Mouse (Mus musculus): ENCODE measurements around the gene Gm8909. TPM values are rescaled to one million over a fixed set of nuclear protein-coding genes. Genes with fewer than 3 reads are reported as not detected.

The Gm8909 gene
- total RNA-seq (2023), result not detected

DNA sequence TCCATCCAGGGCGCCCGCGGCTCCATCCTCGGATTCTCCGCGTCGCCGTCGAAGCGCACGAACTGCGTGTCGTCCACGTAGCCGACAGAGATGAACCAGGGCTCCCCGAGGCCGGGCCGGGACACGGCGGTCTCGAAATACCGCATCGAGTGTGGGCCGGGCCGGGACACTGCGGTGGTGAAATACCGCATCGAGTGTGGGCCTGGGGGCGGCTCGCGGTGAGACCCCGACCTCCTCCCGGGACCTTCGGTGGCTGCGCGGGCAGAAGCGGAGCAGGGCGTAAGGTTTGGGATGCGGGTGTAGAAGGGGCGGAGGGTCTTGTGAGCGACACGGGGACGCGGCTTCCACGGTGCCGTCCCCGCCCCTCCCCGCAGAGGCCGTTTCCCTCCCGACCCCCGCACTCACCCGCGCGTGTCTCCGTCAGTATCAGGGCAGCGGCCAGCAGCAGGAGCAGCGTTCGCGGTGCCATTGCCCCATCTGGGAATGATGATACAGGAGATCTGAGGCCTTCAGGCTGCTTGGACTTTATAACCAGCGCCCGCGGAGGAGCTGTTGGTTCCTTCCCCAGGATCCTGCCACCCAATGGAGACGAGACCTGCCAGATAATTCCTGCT lies at the start of gene Gm8909:
TSS of gene Gm8909 (minus strand) at position 499 of the 614 bp plus-strand sequence.

DNA sequence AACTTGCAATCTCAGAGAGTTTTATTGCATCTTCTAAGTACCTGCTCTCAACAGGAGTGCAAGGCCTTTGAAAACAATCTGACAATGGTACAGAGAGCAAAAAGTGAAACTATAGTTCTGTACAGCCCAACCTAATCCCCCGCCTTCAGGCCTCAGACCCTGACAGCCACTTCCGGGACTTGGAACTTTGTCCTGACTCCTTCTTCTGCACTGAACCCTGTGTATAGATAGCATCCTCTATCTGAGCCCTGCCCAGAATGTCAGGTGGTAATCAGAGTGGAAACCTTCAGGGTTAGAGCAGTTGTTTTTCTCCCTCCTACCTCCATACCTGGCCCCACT lies 21.8 kb upstream of the Gm8909 start, which contains the start of gene H2-T3:
TSS of gene H2-T3 (minus strand) at position 119 of the 339 bp plus-strand sequence.

DNA sequence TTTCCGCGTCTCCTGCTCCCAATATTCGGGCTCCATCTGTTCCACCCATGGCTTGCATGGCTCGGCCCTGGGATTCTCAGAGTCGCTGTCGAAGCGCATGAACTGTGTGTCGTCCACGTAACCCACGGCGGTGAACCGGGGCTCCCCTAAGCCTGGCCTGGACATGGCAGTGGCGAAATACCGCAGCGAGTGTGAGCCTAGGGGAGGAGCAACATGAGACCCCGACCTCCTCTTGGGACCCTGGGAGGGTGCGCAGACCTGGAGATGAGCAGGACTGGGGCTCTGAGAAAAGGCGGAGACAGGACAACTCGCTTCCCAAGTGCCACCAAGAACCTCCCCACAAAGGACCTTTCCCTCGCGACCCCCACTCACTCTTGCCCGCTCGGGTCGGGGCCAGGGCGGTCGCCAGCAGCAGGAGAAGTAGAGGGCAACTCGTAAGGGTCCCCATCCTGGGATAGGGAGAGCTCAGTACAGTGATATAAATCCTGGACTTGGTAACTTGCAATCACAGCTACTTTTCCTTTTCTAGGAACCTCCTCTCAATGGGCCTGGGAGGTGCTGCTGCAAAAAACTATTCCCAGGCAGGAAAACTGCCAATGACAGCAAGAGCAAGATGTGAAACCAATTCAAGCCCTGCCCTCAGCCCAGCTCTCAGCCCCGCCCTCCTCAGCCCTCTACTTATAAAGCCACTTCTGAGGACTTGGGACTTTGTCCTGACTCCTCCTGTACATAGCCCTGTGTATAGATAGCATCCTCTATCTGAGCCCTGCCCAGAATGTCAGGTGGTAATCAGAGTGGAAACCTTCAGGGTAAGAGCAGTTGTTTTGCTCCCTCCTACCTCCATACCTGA lies 39.1 kb downstream of the Gm8909 start, which contains the start of gene Gm7030:
TSS of gene Gm7030 (minus strand) at position 458 of the 850 bp plus-strand sequence.

DNA sequence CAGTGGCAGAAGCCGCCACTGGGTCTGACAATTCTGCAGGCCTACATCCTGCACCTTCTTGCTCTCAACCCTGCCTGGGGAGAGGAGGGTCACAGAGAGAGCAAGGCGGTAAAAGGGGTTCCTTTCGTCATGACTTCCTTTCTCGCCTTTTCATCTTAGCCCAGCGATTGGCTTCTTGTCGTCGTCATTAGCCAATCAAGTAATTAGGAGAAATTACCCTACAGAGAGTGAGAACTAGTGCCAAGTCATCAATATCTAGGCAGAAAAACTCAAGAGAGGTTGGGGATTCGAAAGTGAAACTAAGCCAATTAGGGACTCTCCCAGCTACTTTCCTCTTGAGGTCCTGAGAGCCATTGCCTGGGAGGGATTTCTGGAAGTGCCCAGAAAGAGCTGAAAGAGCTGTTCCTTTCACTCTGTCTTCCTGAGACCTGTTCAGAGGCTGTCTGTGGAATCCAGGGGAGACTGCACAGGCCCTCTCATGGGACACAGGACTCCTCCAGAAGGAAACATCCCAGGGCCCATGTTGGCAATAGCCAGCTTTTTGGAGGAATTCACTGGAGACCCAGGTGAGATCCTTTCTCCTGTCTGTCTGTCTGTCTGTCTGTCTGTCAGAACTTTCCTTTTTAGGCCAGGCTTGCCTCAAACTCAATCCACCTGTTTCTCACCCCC lies 46.9 kb downstream of the Gm8909 start, which contains the start of gene Gm19684:
TSS of gene Gm19684 (plus strand) at position 327 of the 669 bp plus-strand sequence.

Other genes starting within 250 kb of the Gm8909 start
- 129 TPM for gene Abcf1, start 198.8 kb downstream of the Gm8909 start, total RNA-seq (2023)
- gene Gnl1, start 188.7 kb downstream of the Gm8909 start, total RNA-seq (2023), result 61.6 TPM
- gene Prr3, start 188.3 kb downstream of the Gm8909 start, total RNA-seq (2023), result 67.0 TPM
- 25.7 TPM for gene H2-T24, start 148.0 kb downstream of the Gm8909 start, total RNA-seq (2023)
- 302 TPM for gene H2-T23, start 135.7 kb downstream of the Gm8909 start, total RNA-seq (2023)
- gene H2-T22, start 125.8 kb downstream of the Gm8909 start, total RNA-seq (2023), result 187 TPM
- 1.3 TPM for gene Gm6034, start 125.6 kb downstream of the Gm8909 start, total RNA-seq (2023)
- 87.5 TPM for gene Gm11127, start 110.2 kb downstream of the Gm8909 start, total RNA-seq (2023)
- 10.8 TPM for gene Gm19684, start 46.9 kb downstream of the Gm8909 start, total RNA-seq (2023)
- gene Gm7030, start 39.1 kb downstream of the Gm8909 start, total RNA-seq (2023), result 15.3 TPM
- gene H2-T3, start 21.8 kb upstream of the Gm8909 start, total RNA-seq (2023), result 1.2 TPM
- 86.3 TPM for gene Rpp21, start 89.5 kb upstream of the Gm8909 start, total RNA-seq (2023)
- gene Trim39, start 103.7 kb upstream of the Gm8909 start, total RNA-seq (2023), result 85.3 TPM
- not detected for gene H2-M10.2, start 118.0 kb upstream of the Gm8909 start, total RNA-seq (2023)
- not detected for gene H2-M10.1, start 157.6 kb upstream of the Gm8909 start, total RNA-seq (2023)
- gene H2-M10.3, start 199.9 kb upstream of the Gm8909 start, total RNA-seq (2023), result not detected

Data from CD4-positive naive resting alpha-beta T cell, adult 57 days (primary cell).